Mouse (Mus musculus): ENCODE measurements at regions not wholly inside any gene's neighbourhood (a gene's known extent, or its start where the extent isn't known, plus 50 kb on each side); places are given as distances from the start of the nearest gene placed in this dataset.

DNA sequence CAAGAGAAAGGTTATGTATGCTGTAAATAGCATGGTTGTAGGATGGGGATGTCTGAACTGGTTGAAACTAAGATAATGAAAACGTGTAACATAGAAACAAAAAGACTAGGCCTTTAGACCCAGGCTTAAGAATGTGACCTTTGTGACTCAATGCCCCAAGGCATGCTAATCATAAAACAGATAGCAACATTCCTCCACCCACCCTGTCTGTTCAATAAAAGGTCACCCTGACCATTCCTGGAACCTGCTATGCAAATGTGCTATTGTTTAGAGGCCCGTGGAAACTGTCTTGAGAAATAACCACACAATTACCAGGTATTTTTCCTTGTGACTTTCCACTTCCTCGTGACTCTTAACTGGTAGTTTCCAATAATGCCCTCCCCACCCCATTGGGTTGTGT lies 288.3 kb upstream of the Alcam start:
- no peak for DNase-seq

- no peak for DNase-seq
These were observed 272.4 kb upstream of the Alcam start for GRCm38 (mm10) chr16:52726120-52726844.

DNA sequence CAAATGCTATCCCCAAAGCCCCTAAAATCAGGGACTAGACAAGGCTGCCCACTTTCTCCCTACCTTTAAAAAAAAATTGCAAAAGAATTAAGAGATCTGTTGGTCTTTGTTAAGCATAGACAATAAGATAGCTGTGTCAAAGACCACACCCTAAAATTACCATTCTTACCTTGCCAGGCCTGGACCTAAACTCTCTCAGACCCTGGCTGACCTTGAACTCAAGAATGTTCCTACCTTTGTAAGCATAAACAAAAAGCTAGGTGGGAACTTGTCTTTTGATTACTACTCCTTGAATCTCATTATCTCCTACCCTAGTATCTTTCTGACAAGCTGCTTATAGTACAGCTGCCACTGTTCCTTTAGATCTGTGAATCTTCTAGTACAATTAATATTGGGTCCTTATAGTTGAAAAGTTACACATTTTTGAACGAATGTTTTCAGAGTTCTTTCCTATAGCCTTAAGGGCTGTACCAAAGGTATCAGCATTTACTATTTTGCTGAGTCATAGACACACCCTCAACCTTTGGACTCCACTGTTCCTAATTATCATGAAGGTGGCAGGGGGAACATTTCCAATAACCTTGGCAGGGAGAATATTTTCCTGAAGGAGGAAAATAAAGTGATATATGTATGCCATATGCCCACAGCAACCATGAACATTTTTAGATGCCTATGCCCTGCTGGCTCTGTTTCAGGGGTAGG lies 264.5 kb upstream of the Alcam start:
- DNase-seq: no peak

- DNase-seq: no peak
These were observed 236.4 kb upstream of the Alcam start for GRCm38 (mm10) chr16:52690272-52690671.

DNA sequence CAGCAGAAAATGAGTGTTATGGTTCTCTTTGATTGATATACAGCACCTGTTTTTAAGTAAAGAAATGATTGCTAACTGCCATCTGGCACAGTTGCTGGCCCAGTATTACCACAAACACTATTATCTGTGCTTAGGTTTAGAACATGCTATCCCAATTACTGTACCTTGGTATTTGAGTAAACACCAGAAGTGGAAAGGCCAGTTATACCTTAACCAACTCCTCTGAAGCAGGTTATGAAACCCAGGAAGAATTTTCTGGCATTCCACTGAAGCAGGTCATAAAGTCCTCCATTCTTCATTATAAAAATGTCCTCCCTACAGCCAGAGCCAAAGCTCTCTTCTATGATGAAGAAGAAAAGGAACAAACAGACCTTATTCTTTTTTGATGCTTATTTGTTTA lies 201.0 kb upstream of the Alcam start:
- no peak for DNase-seq

Measured in cerebellum, adult 8-10 months (tissue).